Mouse (Mus musculus): Measurements from ENCODE around the gene Aif1. TPM values are rescaled to one million over a fixed set of nuclear protein-coding genes. Genes with fewer than 3 reads are reported as not detected.
A peak's percentile ranks its signal among the peaks of the same experiment; 100 is the strongest.

Gene Aif1
- polyA plus RNA-seq, 1 experiment: 8.9 TPM

DNA sequence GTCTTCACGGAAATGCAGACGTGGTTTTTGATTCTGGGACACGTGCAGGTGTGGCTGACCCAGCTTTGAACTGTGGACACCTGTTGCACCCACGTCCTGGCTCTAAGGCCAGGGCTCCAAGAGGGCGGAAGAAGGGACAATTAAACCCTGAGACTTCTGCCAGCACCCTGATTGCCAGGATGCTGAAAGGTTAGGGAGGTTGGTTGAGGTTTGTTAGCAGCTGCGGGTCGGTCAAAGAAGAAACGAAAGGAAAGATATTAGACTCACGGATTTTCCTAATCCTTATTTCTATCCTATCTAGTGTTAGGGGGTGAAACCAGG is 20.4 kb upstream of the Aif1 start:
- TF ChIP-seq CTCF (IDR thresholded peaks at IDR 0.05; ENCODE audit: borderline replicate concordance, control insufficient read depth, extremely low read depth, insufficient read depth, low read length, poor library complexity): no peak
- TF ChIP-seq POLR2A (IDR thresholded peaks at IDR 0.05; ENCODE audit: control insufficient read depth, extremely low read depth, insufficient read depth, low read length, poor library complexity): no peak
- peak overlapping the region; percentile 54 for H3K27ac ChIP-seq (ENCODE audit: control insufficient read depth, insufficient read depth, low read length)
- no peaks in the 10 kb centered on the region for H3K27me3 ChIP-seq (ENCODE audit: control insufficient read depth, insufficient read depth, low read length)
- peak overlapping the region; percentile 67 for H3K4me3 ChIP-seq (ENCODE audit: control insufficient read depth, insufficient read depth, low read length)
- DNase-seq: no peak
- 11% methylated on average over 9 of the region's 9 CpGs for WGBS
- H3K36me3 ChIP-seq (ENCODE audit: control insufficient read depth, insufficient read depth, low read length): no peaks in the 10 kb centered on the region
- peaks cover 53% of the 10 kb centered on the region for H3K4me1 ChIP-seq (replicated peaks; ENCODE audit: control insufficient read depth, insufficient read depth, low read length)

DNA sequence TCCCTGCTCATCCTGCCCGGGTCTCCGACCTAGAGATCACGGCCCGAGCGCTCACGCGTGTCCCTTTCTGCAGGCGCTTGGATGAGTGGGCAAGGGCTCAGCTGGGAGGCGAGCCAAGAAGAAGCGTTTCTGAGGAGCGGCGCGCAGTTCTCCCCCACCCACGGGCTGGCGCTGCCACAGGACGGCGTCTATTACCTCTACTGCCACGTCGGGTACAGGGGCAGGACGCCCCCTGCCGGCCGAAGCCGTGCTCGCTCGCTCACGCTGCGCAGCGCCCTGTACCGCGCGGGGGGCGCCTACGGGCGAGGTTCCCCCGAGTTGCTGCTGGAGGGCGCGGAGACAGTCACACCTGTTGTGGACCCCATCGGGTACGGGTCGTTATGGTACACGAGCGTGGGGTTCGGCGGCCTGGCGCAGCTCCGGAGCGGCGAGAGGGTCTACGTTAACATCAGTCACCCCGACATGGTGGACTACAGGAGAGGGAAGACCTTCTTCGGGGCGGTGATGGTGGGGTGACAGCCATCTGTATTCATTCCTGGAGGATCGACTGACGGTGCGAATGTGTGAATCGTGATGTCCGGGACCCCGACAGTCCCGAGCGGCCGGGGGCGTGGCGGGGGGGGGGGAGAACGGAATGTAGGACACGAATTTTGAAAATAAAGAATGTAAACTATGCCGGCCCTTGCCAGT is 19.9 kb upstream of the Aif1 start:
- peak; percentile 97 for DNase-seq
- WGBS: under 1% methylated on average over 66 of the region's 66 CpGs
- Histone ChIP-seq H3K36me3 (ENCODE audit: control insufficient read depth, insufficient read depth, low read length) (no peaks in the 10 kb centered on the region), H3K4me1 (replicated peaks; ENCODE audit: control insufficient read depth, insufficient read depth, low read length) (peaks cover 49% of the 10 kb centered on the region), H3K27ac (ENCODE audit: control insufficient read depth, insufficient read depth, low read length) (peak overlapping the region; percentile 96), H3K4me3 (ENCODE audit: control insufficient read depth, insufficient read depth, low read length) (peak overlapping the region; percentile 67), H3K27me3 (ENCODE audit: control insufficient read depth, insufficient read depth, low read length) (no peaks in the 10 kb centered on the region)
- peak; percentile 99 for TF ChIP-seq CTCF (IDR thresholded peaks at IDR 0.05; ENCODE audit: borderline replicate concordance, control insufficient read depth, extremely low read depth, insufficient read depth, low read length, poor library complexity)
- peak; percentile 92 for TF ChIP-seq POLR2A (IDR thresholded peaks at IDR 0.05; ENCODE audit: control insufficient read depth, extremely low read depth, insufficient read depth, low read length, poor library complexity)

DNA sequence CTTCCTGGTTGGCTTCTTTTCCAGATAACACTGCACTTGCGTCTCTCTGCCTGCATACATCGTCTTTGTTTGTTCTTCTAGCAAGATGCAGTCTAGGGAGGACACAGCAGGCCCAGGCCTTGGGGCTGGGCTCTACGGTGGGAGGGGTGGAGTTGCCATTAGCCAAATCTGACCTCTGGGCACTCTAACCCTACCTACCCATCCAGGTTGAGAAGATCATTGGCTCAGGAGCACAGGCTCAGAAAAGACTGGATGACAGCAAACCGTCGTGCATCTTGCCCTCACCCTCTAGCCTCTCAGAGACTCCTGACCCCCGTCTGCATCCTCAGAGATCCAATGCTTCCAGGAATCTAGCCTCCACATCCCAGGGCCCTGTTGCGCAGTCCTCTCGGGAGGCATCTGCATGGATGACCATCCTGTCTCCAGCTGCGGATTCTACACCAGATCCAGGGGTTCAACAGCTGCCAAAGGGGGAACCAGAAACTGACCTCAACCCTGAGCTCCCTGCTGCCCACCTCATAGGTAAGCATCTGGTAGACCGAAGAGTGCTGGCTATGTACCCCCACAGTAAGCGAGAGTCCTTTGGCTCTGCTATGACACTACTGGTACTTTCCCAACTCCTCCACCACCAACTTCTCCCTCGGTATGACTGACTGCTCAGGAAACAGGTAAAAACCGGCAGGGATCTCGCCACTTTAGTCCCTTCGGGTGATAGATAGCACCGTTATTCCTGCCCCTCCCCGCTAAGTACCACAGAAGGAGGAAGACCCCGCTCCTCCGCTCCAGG is 19.2 kb upstream of the Aif1 start:
- Histone ChIP-seq H3K4me1 (replicated peaks; ENCODE audit: control insufficient read depth, insufficient read depth, low read length) (peaks cover 49% of the 10 kb centered on the region), H3K27me3 (ENCODE audit: control insufficient read depth, insufficient read depth, low read length) (no peaks in the 10 kb centered on the region), H3K4me3 (ENCODE audit: control insufficient read depth, insufficient read depth, low read length) (peak overlapping the region; percentile 67), H3K36me3 (ENCODE audit: control insufficient read depth, insufficient read depth, low read length) (no peaks in the 10 kb centered on the region), H3K27ac (ENCODE audit: control insufficient read depth, insufficient read depth, low read length) (peak overlapping the region; percentile 96)
- TF ChIP-seq CTCF (IDR thresholded peaks at IDR 0.05; ENCODE audit: borderline replicate concordance, control insufficient read depth, extremely low read depth, insufficient read depth, low read length, poor library complexity) (no peak), POLR2A (IDR thresholded peaks at IDR 0.05; ENCODE audit: control insufficient read depth, extremely low read depth, insufficient read depth, low read length, poor library complexity) (no peak)
- WGBS: 25% methylated on average over 19 of the region's 19 CpGs
- peak; percentile 53 for DNase-seq

GRCm38 (mm10) chr17:35193881-35194843 is 18.3 kb upstream of the Aif1 start, which contains the start of gene Ltb:
TSS of gene Ltb (plus strand) at chr17:35194439.
- H3K4me1 ChIP-seq (replicated peaks; ENCODE audit: control insufficient read depth, insufficient read depth, low read length): peaks cover 50% of the 10 kb centered on the region
- H3K36me3 ChIP-seq (ENCODE audit: control insufficient read depth, insufficient read depth, low read length): no peaks in the 10 kb centered on the region
- 4% methylated on average over 28 of the region's 28 CpGs for WGBS
- TF ChIP-seq CTCF (IDR thresholded peaks at IDR 0.05; ENCODE audit: borderline replicate concordance, control insufficient read depth, extremely low read depth, insufficient read depth, low read length, poor library complexity) (no peak), POLR2A (IDR thresholded peaks at IDR 0.05; ENCODE audit: control insufficient read depth, extremely low read depth, insufficient read depth, low read length, poor library complexity) (peak; percentile 88)
- peak; percentile 91 for DNase-seq
- H3K27me3 ChIP-seq (ENCODE audit: control insufficient read depth, insufficient read depth, low read length): no peaks in the 10 kb centered on the region
- peak within 1 kb of the TSS; percentile 67 for H3K4me3 ChIP-seq (ENCODE audit: control insufficient read depth, insufficient read depth, low read length)
- peak within 1 kb of the TSS; percentile 96 for H3K27ac ChIP-seq (ENCODE audit: control insufficient read depth, insufficient read depth, low read length)

- DNase-seq: no peak
- H3K27ac ChIP-seq (ENCODE audit: control insufficient read depth, insufficient read depth, low read length): peak overlapping the region; percentile 96
- WGBS: 62% methylated on average over 5 of the region's 5 CpGs
Measured at GRCm38 (mm10) chr17:35192924-35193323, 17.1 kb upstream of the Aif1 start.

DNA sequence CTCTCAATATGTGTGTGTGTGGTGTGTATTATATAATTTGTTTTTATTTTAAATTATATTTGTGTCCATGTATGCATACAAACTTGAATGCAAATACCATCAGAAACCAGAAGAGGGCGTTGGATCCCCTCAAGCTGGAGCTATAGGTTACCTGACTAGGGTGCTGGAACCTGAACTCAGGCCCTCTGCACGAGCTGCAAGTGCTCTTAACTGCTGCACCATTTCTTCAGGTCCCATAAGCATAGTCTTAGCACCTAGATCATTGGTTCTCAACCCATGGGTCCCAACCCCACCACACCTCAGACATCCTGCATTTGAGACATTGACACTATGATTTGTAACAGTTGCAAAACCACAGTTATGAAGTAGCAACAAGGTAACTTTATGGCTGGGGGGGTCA is 15.9 kb upstream of the Aif1 start:
- H3K27ac ChIP-seq (ENCODE audit: control insufficient read depth, insufficient read depth, low read length): no peak overlapping the region

More at GRCm38 (mm10) chr17:35192924-35193323, 17.1 kb upstream of the Aif1 start:
- no peak for TF ChIP-seq CTCF (IDR thresholded peaks at IDR 0.05; ENCODE audit: borderline replicate concordance, control insufficient read depth, extremely low read depth, insufficient read depth, low read length, poor library complexity)
- no peak for TF ChIP-seq POLR2A (IDR thresholded peaks at IDR 0.05; ENCODE audit: control insufficient read depth, extremely low read depth, insufficient read depth, low read length, poor library complexity)
- Histone ChIP-seq H3K36me3 (ENCODE audit: control insufficient read depth, insufficient read depth, low read length) (no peaks in the 10 kb centered on the region), H3K4me1 (replicated peaks; ENCODE audit: control insufficient read depth, insufficient read depth, low read length) (peaks cover 53% of the 10 kb centered on the region), H3K4me3 (ENCODE audit: control insufficient read depth, insufficient read depth, low read length) (no peak overlapping the region), H3K27me3 (ENCODE audit: control insufficient read depth, insufficient read depth, low read length) (no peaks in the 10 kb centered on the region)

More for the DNA sequence above, 15.9 kb upstream of the Aif1 start:
- no peak for DNase-seq
- no peak overlapping the region for H3K4me3 ChIP-seq (ENCODE audit: control insufficient read depth, insufficient read depth, low read length)
- H3K36me3 ChIP-seq (ENCODE audit: control insufficient read depth, insufficient read depth, low read length): no peaks in the 10 kb centered on the region
- H3K27me3 ChIP-seq (ENCODE audit: control insufficient read depth, insufficient read depth, low read length): no peaks in the 10 kb centered on the region
- TF ChIP-seq POLR2A (IDR thresholded peaks at IDR 0.05; ENCODE audit: control insufficient read depth, extremely low read depth, insufficient read depth, low read length, poor library complexity) (no peak), CTCF (IDR thresholded peaks at IDR 0.05; ENCODE audit: borderline replicate concordance, control insufficient read depth, extremely low read depth, insufficient read depth, low read length, poor library complexity) (no peak)
- 81% methylated on average over 2 of the region's 2 CpGs for WGBS
- H3K4me1 ChIP-seq (replicated peaks; ENCODE audit: control insufficient read depth, insufficient read depth, low read length): peaks cover 52% of the 10 kb centered on the region

All from thymus, adult 2 months (tissue).